In the genomic region with DNA sequence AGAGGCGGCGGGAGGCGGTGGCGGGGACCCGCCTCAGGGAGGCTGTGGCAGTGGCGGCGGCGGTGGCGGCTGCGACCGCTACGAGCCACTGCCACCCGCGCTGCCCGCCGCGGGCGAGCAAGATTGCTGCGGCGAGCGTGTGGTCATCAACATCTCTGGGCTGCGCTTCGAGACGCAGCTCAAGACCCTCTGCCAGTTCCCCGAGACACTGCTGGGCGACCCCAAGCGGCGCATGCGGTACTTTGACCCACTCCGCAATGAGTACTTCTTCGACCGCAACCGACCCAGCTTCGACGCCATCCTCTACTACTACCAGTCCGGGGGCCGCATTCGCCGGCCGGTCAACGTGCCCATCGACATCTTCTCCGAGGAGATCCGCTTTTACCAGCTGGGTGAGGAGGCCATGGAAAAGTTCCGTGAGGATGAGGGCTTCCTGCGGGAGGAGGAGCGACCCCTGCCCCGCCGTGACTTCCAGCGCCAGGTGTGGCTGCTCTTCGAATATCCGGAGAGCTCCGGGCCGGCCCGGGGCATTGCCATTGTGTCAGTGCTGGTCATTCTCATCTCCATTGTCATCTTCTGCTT, we compare ENCODE assay signal across 8 mouse cellular contexts. TPM values are rescaled to one million over a fixed set of nuclear protein-coding genes. Genes with fewer than 3 reads are reported as not detected.
DNase-seq lines count a peak whose midpoint lies in the region; ATAC-seq and TF ChIP-seq lines count a peak whose summit lies in the region.

No protein-coding gene starts in this region.

- H3K4me3 ChIP-seq in heart, embryonic 14.5 days (ENCODE audit: control insufficient read depth in 1 of 2, insufficient read depth in 1 of 2, low read depth in 1 of 2, low read length in 2 of 2) = peak overlapping the region; percentile 65 to 71
- peak overlapping the region; percentile 76 for H3K4me3 ChIP-seq in midbrain, embryonic 13.5 days (replicated peaks)
- peak overlapping the region; percentile 78 for H3K4me3 ChIP-seq in testis, adult 2 months (ENCODE audit: control insufficient read depth, low read depth, low read length)

- no peak for TF ChIP-seq CTCF in testis, adult 2 months (IDR thresholded peaks at IDR 0.05; ENCODE audit: control insufficient read depth, insufficient read depth, insufficient replicate concordance, low read depth, low read length)

- peak overlapping the region; percentile 99 for H3K4me2 ChIP-seq in heart, embryonic 14.5 days (ENCODE audit: low read length)
- H3K4me2 ChIP-seq in midbrain, embryonic 13.5 days (replicated peaks) = peak overlapping the region; percentile 83

- no peak for ATAC-seq in heart, embryonic 14.5 days (ENCODE audit: insufficient number of reproducible peaks, insufficient read depth, low FRiP score, low read depth)
- ATAC-seq in midbrain, embryonic 13.5 days = peak; percentile 64

- no peaks in the 10 kb centered on the region for H3K36me3 ChIP-seq in heart, embryonic 14.5 days (ENCODE audit: control insufficient read depth, insufficient read depth, low read length)
- no peaks in the 10 kb centered on the region for H3K36me3 ChIP-seq in midbrain, embryonic 13.5 days
- no peaks in the 10 kb centered on the region for H3K36me3 ChIP-seq in testis, adult 2 months (ENCODE audit: control insufficient read depth, insufficient read depth, low read length)

- no peaks in the 10 kb centered on the region for H3K9me3 ChIP-seq in heart, embryonic 14.5 days (ENCODE audit: control insufficient read depth, low read length)
- no peaks in the 10 kb centered on the region for H3K9me3 ChIP-seq in midbrain, embryonic 13.5 days

- DNase-seq in layer of hippocampus, adult 11-12 months (ENCODE audit: low spot score) = peak; percentile 29
- DNase-seq in layer of hippocampus, adult 9-10 months (ENCODE audit: low spot score) = no peak
- peak; percentile 56 to 59 for DNase-seq in cerebellum, postnatal 10 days
- DNase-seq in layer of hippocampus, postnatal 25 days (ENCODE audit: extremely low spot score in 1 of 2, low spot score in 1 of 2) = peak; percentile 24 to 36
- DNase-seq in adipocyte (ENCODE audit: low spot score) = no peak

- H3K27me3 ChIP-seq in heart, embryonic 14.5 days (ENCODE audit: control insufficient read depth, insufficient read depth, low read length) = peaks cover 15% of the 10 kb centered on the region
- no peaks in the 10 kb centered on the region for H3K27me3 ChIP-seq in midbrain, embryonic 13.5 days
- H3K27me3 ChIP-seq in testis, adult 2 months (ENCODE audit: control insufficient read depth, insufficient read depth, low read length) = peaks cover 4% of the 10 kb centered on the region; the same call in 1 of the 2 replicates

- 2% methylated on average over 44 of the region's 55 CpGs for WGBS in heart, embryonic 14.5 days
- WGBS in midbrain, embryonic 13.5 days = under 1% methylated on average over 52 of the region's 55 CpGs

- H3K27ac ChIP-seq in heart, embryonic 14.5 days (replicated peaks in 1 of 2; ENCODE audit: control insufficient read depth in 1 of 2, insufficient read depth in 1 of 2, low read depth in 2 of 2, low read length in 2 of 2) = no peak overlapping the region
- H3K27ac ChIP-seq in midbrain, embryonic 13.5 days = peak overlapping the region; percentile 86
- no peak overlapping the region for H3K27ac ChIP-seq in testis, adult 2 months (ENCODE audit: control insufficient read depth, insufficient read depth, low read depth, low read length)

- H3K9ac ChIP-seq in heart, embryonic 14.5 days (ENCODE audit: low read length) = peak overlapping the region; percentile 76
- H3K9ac ChIP-seq in midbrain, embryonic 13.5 days (replicated peaks) = peak overlapping the region; percentile 88

- H3K4me1 ChIP-seq in heart, embryonic 14.5 days (ENCODE audit: control insufficient read depth in 2 of 2, insufficient read depth in 2 of 2, low read length in 2 of 2) = peaks cover 3 to 5% of the 10 kb centered on the region in 2 experiments; a peak in 2 of 4 replicates
- H3K4me1 ChIP-seq in midbrain, embryonic 13.5 days (replicated peaks) = peaks cover 62% of the 10 kb centered on the region
- peaks cover 14% of the 10 kb centered on the region for H3K4me1 ChIP-seq in testis, adult 2 months (ENCODE audit: control insufficient read depth, insufficient read depth, low read length)

- no peak for TF ChIP-seq POLR2A in testis, adult 2 months (IDR thresholded peaks at IDR 0.05; ENCODE audit: control insufficient read depth, low read depth, low read length)

RNA-seq across cellular contexts. Expression of gene Kcna3, which starts 0.6 kb away (rescaled TPM):
- polyA plus RNA-seq in heart, embryonic 14.5 days (2014; fragmentation: Nextera tagmentation; extraction: Ambion mirVana) = 0.58 and 0.99 TPM in 2 replicates
- total RNA-seq in layer of hippocampus, postnatal 25 days (2021) = 10 to 100 TPM; 20.3 to 22.1 TPM
- polyA plus RNA-seq in midbrain, embryonic 13.5 days (2015; fragmentation: Nextera tagmentation; extraction: Ambion mirVana) = 10.1 and 12.5 TPM in 2 replicates
- polyA plus RNA-seq in testis, adult 2 months (2012; rRNA removed) = 0.13 and 0.31 TPM in 2 replicates

Comparison
In these comparisons a context has a peak if more than half of its experiments do, and no peak if none do; other contexts are left out.
1. DNase-seq: peak in layer of hippocampus, adult 11-12 months (single experiment), cerebellum, postnatal 10 days (2 of 2) and layer of hippocampus, postnatal 25 days (2 of 2); none in layer of hippocampus, adult 9-10 months (single experiment) and adipocyte (single experiment).
2. Peak in every context shown above with its lines, with median percentiles within 50 percentile points of each other: H3K4me3 ChIP-seq.